Mouse (Mus musculus) R1 (cell line): Measurements from ENCODE around the gene Abcc1.
A peak's percentile ranks its signal among the peaks of the same experiment; 100 is the strongest.

Source experiments
- DNase-seq: peaks from one replicate; pipeline ENCODE4 v3.0.0-alpha.2; 2018; ENCODE audit warnings: low read depth, low spot score

The Abcc1 gene

GRCm38 (mm10) chr16:14501649-14502360 lies 140.4 kb downstream of the Abcc1 start:
- DNase-seq = peak; percentile 10

GRCm38 (mm10) chr16:14506461-14506860 lies 145.1 kb downstream of the Abcc1 start:
- no peak for DNase-seq
